Mouse (Mus musculus) layer of hippocampus, adult 8-10 months (tissue): ENCODE measurements around the gene Castor1. TPM values are rescaled to one million over a fixed set of nuclear protein-coding genes. Genes with fewer than 3 reads are reported as not detected.
"Not testable (repeated sequence)": the region's sequence is repeated elsewhere in the genome, so short reads cannot be mapped to it uniquely, and the experiment has no call there.

Source experiments
- DNase-seq, 2 experiments: peaks; one replicate each; pipeline ENCODE4 v3.0.0; 2022; ENCODE audit warnings: low spot score in 2 of 2
- total RNA-seq, 4 experiments: library from RNA; stranded (reverse); gene quantifications; 2 replicates each; pipeline ENCODE4 v1.2.4; 2022

Gene Castor1
- 1 to 10 TPM; 3.1 to 5.8 (median 4.9) TPM for total RNA-seq

GRCm38 (mm10) chr11:4217914-4218629, at the start of gene Castor1:
Gene Castor1, plus strand, starts transcription at chr11:4218225.
- peak; percentile 49 to 62 for DNase-seq

GRCm38 (mm10) chr11:4174586-4174985, 43.4 kb upstream of the Castor1 start:
- DNase-seq, result peak; percentile 73 to 86

DNA sequence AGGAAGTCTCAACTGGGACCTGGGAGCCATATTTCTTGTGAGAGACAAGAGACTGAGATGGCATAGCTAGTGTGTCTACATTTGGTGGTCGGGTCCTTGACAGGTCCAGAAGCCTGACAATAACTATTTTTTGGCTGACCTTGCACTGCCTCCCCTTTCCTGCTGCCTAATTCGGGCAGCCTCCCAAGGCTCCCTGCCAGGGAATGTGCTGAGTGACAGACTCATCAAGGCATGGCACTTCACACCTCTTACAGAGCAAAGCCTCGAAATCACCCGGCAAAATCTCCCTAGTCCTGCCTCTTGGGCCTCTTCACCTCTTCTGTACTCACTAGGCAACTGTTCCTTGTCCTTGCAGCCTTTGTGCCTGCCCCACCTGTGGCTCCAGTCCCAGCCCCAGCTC, 40.3 kb upstream of the Castor1 start:
- DNase-seq, result no peak

GRCm38 (mm10) chr11:4182061-4182460, 36.0 kb upstream of the Castor1 start:
- no peak for DNase-seq

- no peak for DNase-seq
Observed at GRCm38 (mm10) chr11:4183511-4183910, 34.5 kb upstream of the Castor1 start.

- no peak for DNase-seq
Observed at GRCm38 (mm10) chr11:4184251-4184952, 33.6 kb upstream of the Castor1 start.

DNA sequence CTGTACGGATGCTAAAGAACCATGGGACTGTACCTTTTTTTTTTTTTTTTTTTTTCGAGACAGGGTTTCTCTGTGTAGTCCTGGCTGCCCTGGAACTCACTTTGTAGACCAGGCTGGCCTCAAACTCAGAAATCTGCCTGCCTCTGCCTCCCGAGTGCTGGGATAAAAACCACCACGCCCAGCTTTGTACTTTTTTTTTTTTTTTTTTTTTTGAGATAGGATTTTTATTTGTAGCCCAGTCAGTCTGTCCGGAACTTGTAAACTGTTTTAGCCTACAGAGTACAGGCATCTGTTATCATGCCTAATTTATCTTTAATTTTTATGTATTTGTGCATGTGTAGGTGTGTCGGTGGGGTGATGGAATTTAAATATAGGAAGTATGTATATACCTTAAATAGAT, 32.5 kb upstream of the Castor1 start:
- DNase-seq, result not testable (repeated sequence)

- peak; percentile 97 for DNase-seq
Observed at GRCm38 (mm10) chr11:4186486-4187317, 31.3 kb upstream of the Castor1 start, which contains the start of gene Tbc1d10a. Gene Tbc1d10a, plus strand, starts transcription at chr11:4186789.

DNA sequence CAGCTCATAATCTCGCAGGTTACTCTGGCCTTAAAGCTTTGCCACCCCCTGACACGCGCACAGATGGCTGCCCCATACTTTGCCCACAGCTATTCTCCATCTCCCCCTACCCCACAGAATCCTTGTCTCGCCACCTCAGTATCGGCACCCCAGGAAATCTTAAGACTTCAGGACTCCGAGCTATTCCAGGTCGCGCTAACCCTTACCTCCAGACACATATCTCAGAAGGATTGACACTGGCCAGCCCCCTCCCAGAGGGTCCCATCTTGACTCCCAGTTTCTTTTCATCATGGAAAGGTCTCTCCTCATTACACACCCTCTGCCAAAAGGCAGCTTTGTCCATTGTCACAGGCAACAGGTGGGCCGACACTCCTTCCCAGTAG, 30.7 kb upstream of the Castor1 start:
- DNase-seq, result no peak

GRCm38 (mm10) chr11:4189182-4189581, 28.8 kb upstream of the Castor1 start:
- DNase-seq, result no peak

DNA sequence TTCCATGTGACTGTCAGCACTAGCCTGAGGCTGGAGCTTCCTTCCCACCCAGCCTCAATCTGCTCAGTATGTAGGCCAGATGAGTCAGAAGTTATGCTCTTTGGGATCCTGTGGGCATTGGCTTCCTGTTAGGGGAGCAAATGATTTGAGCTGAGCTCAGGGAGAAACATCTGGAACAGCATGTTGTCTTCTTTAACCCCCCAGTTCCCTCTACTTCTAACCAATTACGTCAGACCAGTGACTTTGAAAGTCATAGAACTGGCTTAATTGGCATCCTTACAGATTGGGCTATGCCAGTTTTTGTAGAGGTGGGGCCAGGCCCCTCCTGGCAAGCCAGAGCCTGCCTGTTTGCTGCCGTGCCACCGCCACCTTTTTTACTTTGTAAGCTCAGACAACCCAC, 27.3 kb upstream of the Castor1 start:
- no peak for DNase-seq

DNA sequence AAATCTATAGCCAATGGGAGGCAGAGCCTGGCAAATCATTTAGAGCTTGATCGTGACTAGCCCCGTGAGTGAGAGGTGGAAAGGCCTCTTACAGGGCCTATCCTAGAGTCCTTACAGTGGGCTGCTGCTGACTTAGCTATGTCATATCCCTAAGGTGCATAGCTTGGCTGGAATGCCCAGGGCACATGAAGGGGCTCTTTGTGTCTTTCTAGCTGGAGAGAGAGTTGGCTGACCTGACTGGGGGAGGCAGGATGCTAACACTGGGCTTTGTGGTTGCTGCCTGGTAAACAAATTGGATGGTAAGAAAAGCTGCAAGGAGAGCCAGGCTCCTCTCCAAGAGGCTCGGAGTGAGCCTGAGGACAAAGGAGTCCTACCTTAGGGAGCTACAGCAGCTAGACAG, 25.3 kb upstream of the Castor1 start:
- DNase-seq, result no peak

GRCm38 (mm10) chr11:4193420-4193819, 24.6 kb upstream of the Castor1 start:
- DNase-seq, result no peak

DNA sequence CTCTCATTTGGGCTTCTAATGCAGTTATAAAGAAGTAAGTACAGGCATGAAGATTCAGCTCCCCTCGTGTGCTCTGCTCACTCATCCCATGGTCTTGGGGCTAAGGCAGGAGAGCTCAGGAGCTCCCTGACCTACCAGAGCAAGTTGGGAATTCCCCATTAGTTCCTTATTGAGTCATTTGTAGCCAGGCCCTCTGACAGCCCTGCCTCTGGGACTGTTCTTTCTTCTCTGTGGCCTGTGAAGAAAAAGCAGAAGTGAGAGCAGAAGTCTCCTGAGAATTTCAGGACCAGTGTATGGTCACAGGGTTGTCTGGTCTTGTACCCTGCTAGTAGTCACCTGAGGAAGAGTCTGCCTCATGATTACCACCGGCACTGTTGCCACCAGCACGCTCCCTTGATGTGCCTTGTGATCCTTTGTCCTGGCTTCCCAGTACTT, 22.4 kb upstream of the Castor1 start:
- no peak for DNase-seq

DNA sequence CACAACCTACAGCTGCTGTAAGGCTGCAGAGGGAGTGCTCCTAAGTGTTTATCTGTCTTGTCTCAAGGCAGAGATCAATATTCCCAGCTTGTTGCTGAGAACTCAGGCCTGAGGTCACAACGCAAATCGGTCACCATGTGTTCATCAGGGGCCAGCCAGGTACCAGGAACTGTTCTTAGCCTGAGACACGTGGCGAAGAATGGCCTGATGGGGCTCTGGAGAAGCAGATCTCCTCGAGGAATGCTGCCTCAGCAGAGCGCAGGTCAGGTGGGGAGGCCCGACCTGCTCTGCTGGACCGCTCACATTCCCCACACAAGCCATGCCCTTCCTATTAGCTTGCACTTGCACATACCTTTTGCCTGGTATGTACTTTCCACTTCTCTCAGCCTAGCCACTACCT, 21.4 kb upstream of the Castor1 start:
- DNase-seq, result no peak

DNA sequence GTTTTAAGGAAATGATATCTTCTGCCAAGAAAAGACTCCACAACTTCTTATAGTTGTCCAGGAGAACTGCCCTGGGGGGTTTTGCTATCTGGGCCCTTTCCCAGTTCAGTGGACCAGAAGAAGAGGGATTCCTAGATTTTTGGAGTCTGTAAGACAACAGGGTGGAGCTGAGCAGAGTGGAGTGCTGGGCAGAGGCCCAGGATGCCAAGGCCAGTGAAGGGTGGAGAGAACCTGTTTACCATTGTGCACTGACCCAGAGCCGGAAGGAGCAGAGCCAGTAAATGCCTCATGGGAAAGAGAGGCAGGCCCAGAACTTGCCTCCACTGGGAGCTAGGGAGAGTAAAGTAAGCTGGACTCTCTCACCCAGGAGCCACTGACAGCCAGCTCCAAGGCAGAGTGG, 20.3 kb upstream of the Castor1 start:
- DNase-seq, result no peak

- no peak for DNase-seq
Observed at GRCm38 (mm10) chr11:4201981-4202700, 15.9 kb upstream of the Castor1 start.

- DNase-seq, result no peak
Observed at GRCm38 (mm10) chr11:4202995-4203704, 14.9 kb upstream of the Castor1 start.

DNA sequence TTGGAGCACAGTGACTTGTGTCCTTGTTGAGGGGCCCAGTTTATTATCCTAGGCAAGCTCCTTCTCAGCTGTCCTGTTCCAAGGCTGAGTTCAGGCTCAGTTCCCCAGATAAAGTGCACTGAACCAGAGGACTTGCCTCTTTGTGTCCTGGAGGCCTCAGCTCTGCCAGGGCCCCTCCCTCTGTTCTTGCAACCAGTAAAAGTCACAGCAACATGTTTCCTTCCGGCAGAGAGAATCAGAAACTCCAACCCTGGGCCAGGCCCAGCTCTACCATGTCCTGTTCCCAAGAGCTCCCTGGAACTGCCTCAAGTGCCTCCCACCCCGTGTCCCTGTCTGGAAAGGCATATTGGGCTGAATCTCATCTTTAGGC, 14.3 kb upstream of the Castor1 start:
- DNase-seq, result no peak

DNA sequence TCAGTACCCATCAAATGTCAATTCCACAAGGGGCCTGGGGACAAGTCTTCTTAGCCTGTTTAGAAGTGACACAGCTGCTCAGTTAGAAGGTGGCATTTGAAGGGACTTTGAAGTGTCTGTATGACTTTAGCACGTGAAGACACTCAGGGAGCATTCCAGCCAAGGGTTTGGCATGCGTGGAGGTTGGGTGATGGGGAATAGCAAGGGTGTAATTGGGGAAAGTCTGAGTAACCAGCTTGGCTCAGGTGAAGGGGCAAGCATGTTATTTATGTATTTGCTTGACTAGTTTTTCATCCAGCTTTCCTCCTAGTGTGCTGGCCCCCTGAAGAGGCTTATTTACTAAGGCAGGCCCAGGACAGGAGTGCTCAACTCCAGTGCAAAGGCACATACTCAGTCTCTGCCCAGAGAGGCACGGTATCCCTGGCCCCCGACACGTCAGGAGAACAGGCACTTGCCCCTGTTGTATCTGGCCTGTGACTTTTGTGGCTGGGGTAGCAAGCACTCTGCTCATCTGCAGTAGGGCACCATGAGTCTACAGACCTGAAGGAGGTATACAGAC, 12.8 kb upstream of the Castor1 start:
- DNase-seq, result no peak
